Mouse (Mus musculus) ES-E14 (cell line): ENCODE measurements around the gene Birc7.

Source experiments
- CHD2 ChIP-seq: IDR thresholded peaks from 2 replicates; pipeline ENCODE4 v1.6.1; 2014; ENCODE audit warnings: mild to moderate bottlenecking, low read depth, low read length, inconsistent platforms
- HCFC1 ChIP-seq: IDR thresholded peaks from 2 replicates; pipeline ENCODE4 v1.6.1; 2012; ENCODE audit warnings: low read length, inconsistent platforms, borderline replicate concordance; ENCODE audit not compliant: insufficient read depth
- ZC3H11A ChIP-seq: IDR thresholded peaks from 2 replicates; pipeline ENCODE4 v1.6.1; 2012; ENCODE audit warnings: low read depth, mild to moderate bottlenecking, inconsistent platforms, low read length, borderline replicate concordance
- ZNF384 ChIP-seq: IDR thresholded peaks from 2 replicates; pipeline ENCODE4 v1.6.1; 2012; ENCODE audit warnings: low read depth, low read length, inconsistent platforms

DNA sequence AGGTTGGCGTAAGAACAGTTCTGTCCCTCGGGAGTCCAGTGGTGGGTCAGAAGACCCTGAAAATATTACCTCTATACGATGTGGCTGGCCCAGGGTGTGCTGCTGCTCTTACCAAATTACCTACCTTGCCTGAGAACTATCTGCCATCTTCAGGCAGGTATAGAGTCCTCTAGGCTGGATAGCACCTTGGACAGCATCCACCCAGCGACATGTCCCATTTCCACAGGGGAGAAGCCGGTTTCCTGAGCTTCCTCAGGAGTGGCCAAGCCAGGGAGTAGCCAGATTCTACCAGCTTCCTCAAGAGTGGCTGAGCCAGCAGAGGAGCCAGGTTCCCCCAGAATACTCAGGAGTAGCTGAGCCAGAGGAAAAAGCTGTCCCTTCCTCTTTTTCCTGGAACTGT lies 43.6 kb upstream of the Birc7 start:
- TF ChIP-seq ZC3H11A: no peak
- TF ChIP-seq HCFC1: no peak
- TF ChIP-seq CHD2: no peak
- no peak for TF ChIP-seq ZNF384
